Mouse (Mus musculus) MEL (cell line): Measurements from ENCODE around the gene Mgll.

ENCODE experiments used
- CTCF ChIP-seq, 3 experiments: IDR thresholded peaks in 2 of 3; conservative IDR thresholded peaks in 1 of 3; 2 replicates each; pipeline ENCODE4 v1.5.1; 2011 to 2012; ENCODE audit warnings: low read length in 3 of 3, low read depth in 2 of 3, mild to moderate bottlenecking in 2 of 3, improper control_type of control experiment in 1 of 3, inconsistent platforms in 1 of 3, mixed read lengths in 1 of 3, moderate library complexity in 1 of 3; ENCODE audit not compliant: control insufficient read depth in 1 of 3, insufficient read depth in 1 of 3, poor library complexity in 1 of 3, severe bottlenecking in 1 of 3
- ETS1 ChIP-seq: IDR thresholded peaks from 2 replicates; pipeline ENCODE4 v1.6.1; 2012; ENCODE audit warnings: low read depth, mild to moderate bottlenecking, inconsistent platforms, low read length, improper control_type of control experiment, moderate library complexity
- GATA1 ChIP-seq: IDR thresholded peaks from 2 replicates; pipeline ENCODE4 v1.6.1; 2011; ENCODE audit warnings: low read depth, low read length, improper control_type of control experiment
- JUND ChIP-seq: IDR thresholded peaks from 2 replicates; pipeline ENCODE4 v1.6.1; 2011; ENCODE audit warnings: low read depth, mild to moderate bottlenecking, improper control_type of control experiment, low read length
- MAFK ChIP-seq: IDR thresholded peaks from 2 replicates; pipeline ENCODE4 v1.6.1; 2011; ENCODE audit warnings: low read depth, mild to moderate bottlenecking, low read length, improper control_type of control experiment, borderline replicate concordance
- POLR2A ChIP-seq, 2 experiments: IDR thresholded peaks; 2 replicates each; pipeline ENCODE4 v1.6.1; 2011 to 2012; ENCODE audit warnings: low read length in 2 of 2, mild to moderate bottlenecking in 2 of 2, control low read depth in 1 of 2, improper control_type of control experiment in 1 of 2, low read depth in 1 of 2, moderate library complexity in 1 of 2; ENCODE audit not compliant: control insufficient read depth in 1 of 2, insufficient read depth in 1 of 2, poor library complexity in 1 of 2
- POLR2AphosphoS2 ChIP-seq: IDR thresholded peaks from 2 replicates; pipeline ENCODE4 v1.6.1; 2011; ENCODE audit warnings: low read length, improper control_type of control experiment
- POLR2AphosphoS5 ChIP-seq: IDR thresholded peaks from 2 replicates; pipeline ENCODE4 v1.6.1; 2012; ENCODE audit warnings: low read depth, borderline replicate concordance, mild to moderate bottlenecking, inconsistent platforms, low read length, moderate library complexity, mixed read lengths
- RAD21 ChIP-seq: IDR thresholded peaks from 2 replicates; pipeline ENCODE4 v1.6.1; 2011; ENCODE audit warnings: mild to moderate bottlenecking, low read depth, low read length, improper control_type of control experiment
- SMC3 ChIP-seq: IDR thresholded peaks from 2 replicates; pipeline ENCODE4 v1.6.1; 2011; ENCODE audit warnings: low read depth, low read length, improper control_type of control experiment
- UBTF ChIP-seq: IDR thresholded peaks from 2 replicates; pipeline ENCODE4 v1.6.1; 2012; ENCODE audit warnings: low read depth, mild to moderate bottlenecking, inconsistent platforms, low read length, improper control_type of control experiment, moderate library complexity, borderline replicate concordance; ENCODE audit not compliant: insufficient read depth
- USF1 ChIP-seq: IDR thresholded peaks from 2 replicates; pipeline ENCODE4 v1.6.1; 2014; ENCODE audit warnings: low read depth, mild to moderate bottlenecking, inconsistent platforms, low read length, improper control_type of control experiment, moderate library complexity
- ZC3H11A ChIP-seq: IDR thresholded peaks from 2 replicates; pipeline ENCODE4 v1.6.1; 2012; ENCODE audit warnings: low read depth, mild to moderate bottlenecking, inconsistent platforms, low read length, improper control_type of control experiment

GRCm38 (mm10) chr6:88702887-88703286 lies 21.3 kb upstream of the Mgll start:
- TF ChIP-seq ZC3H11A (no peak), CTCF (IDR thresholded peaks at IDR 0.05 in 2 of 3, conservative IDR thresholded peaks at IDR 0.05 in 1 of 3; ENCODE audit: control insufficient read depth in 1 of 3, insufficient read depth in 1 of 3, low read depth in 2 of 3, low read length in 3 of 3, poor library complexity in 1 of 3, severe bottlenecking in 1 of 3) (no peak), ETS1 (no peak), GATA1 (no peak), USF1 (no peak), RAD21 (no peak), SMC3 (no peak), POLR2A (IDR thresholded peaks at IDR 0.05; ENCODE audit: control insufficient read depth in 1 of 2, insufficient read depth in 1 of 2, low read depth in 1 of 2, low read length in 2 of 2, poor library complexity in 1 of 2) (no peak), JUND (no peak), POLR2AphosphoS5 (no peak), POLR2AphosphoS2 (no peak), MAFK (no peak), UBTF (no peak)
